Mouse (Mus musculus) forebrain, embryonic 13.5 days (tissue): ENCODE measurements around the gene Thada. TPM values are rescaled to one million over a fixed set of nuclear protein-coding genes. Genes with fewer than 3 reads are reported as not detected.

Source experiments
- ATAC-seq: fragments of 200-750 bp; cut with Nextera tagmentation; 2 replicates; pipeline ENCODE4 v1.8.0; 2017
- H3K27ac ChIP-seq: fragments of 300-500 bp; sonication (generic); 2 replicates; pipeline ENCODE4 v1.5.1; 2015; ENCODE audit warnings: inconsistent platforms, mild to moderate bottlenecking, moderate library complexity
- H3K27me3 ChIP-seq: fragments of 300-500 bp; sonication (generic); 2 replicates; pipeline ENCODE4 v1.6.1; 2015; ENCODE audit warnings: mild to moderate bottlenecking, inconsistent platforms
- H3K36me3 ChIP-seq: fragments of 300-500 bp; sonication (generic); 2 replicates; pipeline ENCODE4 v1.6.1; 2015; ENCODE audit warnings: mild to moderate bottlenecking, inconsistent platforms; ENCODE audit not compliant: poor library complexity, severe bottlenecking
- H3K4me1 ChIP-seq: fragments of 300-500 bp; sonication (generic); 2 replicates; pipeline ENCODE4 v1.6.1; 2015; ENCODE audit warnings: inconsistent platforms
- H3K4me2 ChIP-seq: fragments of 300-500 bp; sonication (generic); 2 replicates; pipeline ENCODE4 v1.6.1; 2015; ENCODE audit warnings: inconsistent platforms, mild to moderate bottlenecking, moderate library complexity
- H3K4me3 ChIP-seq: fragments of 300-500 bp; sonication (generic); 2 replicates; pipeline ENCODE4 v1.5.1; 2015; ENCODE audit warnings: mild to moderate bottlenecking, inconsistent platforms
- H3K9ac ChIP-seq: fragments of 300-500 bp; sonication (generic); 2 replicates; pipeline ENCODE4 v1.6.1; 2015; ENCODE audit warnings: mild to moderate bottlenecking, inconsistent platforms
- H3K9me3 ChIP-seq: fragments of 300-500 bp; sonication (generic); replicated peaks from 2 replicates; pipeline ENCODE4 v1.6.1; 2016; ENCODE audit warnings: inconsistent platforms
- WGBS: fragments of 180-500 bp; shearing (Covaris S2); methylation state at CpG from one replicate; pipeline ENCODE4 v1.1.7; 2015; 5-methylcytosine and 5-hydroxymethylcytosine counted together
- polyA plus RNA-seq: library from polyadenylated mRNA; unstranded; fragments of >200 nt; fragmentation: Nextera tagmentation; extraction: Ambion mirVana; gene quantifications from 2 replicates; pipeline ENCODE4 v1.2.1, GENCODE M21; 2015

Thada gene
- polyA plus RNA-seq, 1 experiment from 2014 or later = 6.9 TPM

DNA sequence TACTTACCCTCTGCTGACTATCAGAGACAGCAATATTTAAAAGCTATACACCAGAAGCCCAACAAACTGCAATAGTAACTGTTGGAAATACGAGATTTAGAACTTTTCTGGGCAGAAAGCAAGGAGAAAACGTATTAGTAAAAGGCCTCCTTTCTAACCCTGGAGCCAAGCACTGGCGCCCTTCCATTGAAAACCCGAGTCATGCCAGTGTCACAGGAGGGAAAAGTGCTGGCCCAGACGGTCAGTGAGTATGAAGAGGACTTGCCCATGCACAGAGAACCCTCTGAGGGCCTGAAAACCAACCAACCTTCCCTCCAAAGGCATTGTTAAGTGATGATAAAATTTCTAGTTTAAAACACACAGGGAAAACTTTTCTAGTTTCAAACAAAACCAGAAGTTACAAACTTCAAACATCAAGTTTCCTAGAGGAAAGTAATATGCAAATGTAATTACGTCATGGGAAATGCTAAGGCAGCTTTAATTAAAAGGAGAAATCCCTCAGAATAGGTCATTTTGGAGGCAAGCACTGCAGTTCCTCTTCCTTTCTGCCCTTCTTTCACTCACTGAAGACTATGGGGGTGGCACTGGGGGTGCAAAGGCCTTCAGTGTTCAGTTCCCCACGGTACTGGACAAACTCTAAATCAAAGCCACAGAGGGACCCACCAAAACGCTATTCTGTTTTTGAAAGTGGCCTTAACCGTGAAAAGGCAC lies 100.8 kb downstream of the Thada start:
- 42% methylated on average over 9 of the region's 9 CpGs for WGBS
- H3K4me1 ChIP-seq = peaks cover 59% of the 10 kb centered on the region
- no peaks in the 10 kb centered on the region for H3K36me3 ChIP-seq
- no peak overlapping the region for H3K4me3 ChIP-seq
- H3K9ac ChIP-seq = peak overlapping the region; percentile 14; the same call in 1 of the 2 replicates
- no peaks in the 10 kb centered on the region for H3K27me3 ChIP-seq
- peak overlapping the region; percentile 63 for H3K27ac ChIP-seq
- H3K9me3 ChIP-seq = no peaks in the 10 kb centered on the region
- ATAC-seq = peak; percentile 46; the same call in 1 of the 2 replicates
- peak overlapping the region; percentile 11; the same call in 1 of the 2 replicates for H3K4me2 ChIP-seq

DNA sequence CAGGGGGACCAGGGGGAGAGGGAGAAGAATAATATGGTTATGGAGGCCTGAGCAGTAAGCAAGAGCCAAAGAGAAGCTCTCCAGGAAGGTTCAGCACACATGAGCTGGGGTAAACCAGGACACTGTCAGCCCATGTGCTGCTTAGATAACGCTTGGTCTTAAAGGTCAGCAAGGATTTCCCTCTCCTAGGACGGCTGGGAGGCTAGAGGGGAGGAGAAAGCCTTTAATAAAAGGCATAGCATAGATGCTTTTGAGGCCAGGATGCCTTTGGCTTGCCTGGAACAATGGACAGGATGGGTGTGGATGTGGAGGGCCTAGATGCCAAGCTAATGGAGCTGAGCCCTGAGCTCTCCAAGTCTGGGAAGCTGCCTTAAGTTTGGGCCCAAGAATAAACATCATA lies 102.6 kb downstream of the Thada start:
- Histone ChIP-seq H3K27me3 (no peaks in the 10 kb centered on the region), H3K4me3 (no peak overlapping the region), H3K9me3 (no peaks in the 10 kb centered on the region), H3K27ac (peak overlapping the region; percentile 40; the same call in 1 of the 2 replicates), H3K36me3 (no peaks in the 10 kb centered on the region), H3K4me1 (peaks cover 56% of the 10 kb centered on the region), H3K4me2 (no peak overlapping the region), H3K9ac (no peak overlapping the region)
- WGBS = 32% methylated on average over 2 of the region's 2 CpGs
- ATAC-seq = no peak

GRCm38 (mm10) chr17:84362581-84363286 lies 103.3 kb downstream of the Thada start:
- H3K9me3 ChIP-seq = no peaks in the 10 kb centered on the region
- H3K27ac ChIP-seq = peak overlapping the region; percentile 40; the same call in 1 of the 2 replicates
- peak; percentile 17; the same call in 1 of the 2 replicates for ATAC-seq
- no peak overlapping the region for H3K4me2 ChIP-seq
- H3K4me1 ChIP-seq = peaks cover 49% of the 10 kb centered on the region
- H3K4me3 ChIP-seq = no peak overlapping the region
- no peak overlapping the region for H3K9ac ChIP-seq
- H3K27me3 ChIP-seq = no peaks in the 10 kb centered on the region
- H3K36me3 ChIP-seq = no peaks in the 10 kb centered on the region
- 66% methylated on average over 13 of the region's 13 CpGs for WGBS

DNA sequence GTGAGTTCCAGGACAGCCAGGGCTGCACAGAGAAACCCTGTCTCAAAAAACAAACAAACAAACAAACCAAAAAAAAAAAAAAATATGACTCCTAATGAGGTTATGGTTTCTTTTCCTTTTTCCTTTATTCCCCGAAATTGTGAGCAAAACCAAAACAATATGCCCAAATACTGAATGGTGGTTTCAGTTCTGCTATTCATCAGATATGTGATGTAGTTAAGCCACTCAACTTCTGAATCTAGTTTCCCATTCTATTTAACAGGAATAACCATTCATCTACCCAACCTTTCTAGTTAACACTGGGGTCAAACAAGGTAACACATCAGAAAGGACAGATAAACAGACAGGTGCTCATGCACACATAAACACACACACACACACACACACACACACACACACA lies 105.0 kb downstream of the Thada start:
- H3K27me3 ChIP-seq = no peaks in the 10 kb centered on the region
- peaks cover 39% of the 10 kb centered on the region for H3K4me1 ChIP-seq
- no peak overlapping the region for H3K9ac ChIP-seq
- no peak overlapping the region for H3K4me2 ChIP-seq
- no peak overlapping the region for H3K4me3 ChIP-seq
- no peak for ATAC-seq
- H3K27ac ChIP-seq = no peak overlapping the region
- H3K9me3 ChIP-seq = no peaks in the 10 kb centered on the region
- H3K36me3 ChIP-seq = no peaks in the 10 kb centered on the region
- WGBS = 100% methylated on average over 1 of the region's 1 CpGs

- peaks cover 27% of the 10 kb centered on the region for H3K4me1 ChIP-seq
- H3K36me3 ChIP-seq = no peaks in the 10 kb centered on the region
- no peak for ATAC-seq
- H3K27me3 ChIP-seq = no peaks in the 10 kb centered on the region
- no peak overlapping the region for H3K9ac ChIP-seq
- no peak overlapping the region for H3K4me3 ChIP-seq
- WGBS = 89% methylated on average over 7 of the region's 7 CpGs
- no peaks in the 10 kb centered on the region for H3K9me3 ChIP-seq
- H3K4me2 ChIP-seq = no peak overlapping the region
- no peak overlapping the region for H3K27ac ChIP-seq
Measured at GRCm38 (mm10) chr17:84359810-84360209, 106.2 kb downstream of the Thada start.

GRCm38 (mm10) chr17:84358951-84359644 lies 106.9 kb downstream of the Thada start:
- Histone ChIP-seq H3K4me1 (peaks cover 20% of the 10 kb centered on the region), H3K27ac (no peak overlapping the region), H3K9ac (no peak overlapping the region), H3K27me3 (no peaks in the 10 kb centered on the region), H3K9me3 (no peaks in the 10 kb centered on the region), H3K4me2 (no peak overlapping the region), H3K4me3 (no peak overlapping the region), H3K36me3 (no peaks in the 10 kb centered on the region)
- WGBS = 94% methylated on average over 10 of the region's 10 CpGs
- no peak for ATAC-seq

GRCm38 (mm10) chr17:84357776-84358175 lies 108.2 kb downstream of the Thada start:
- 92% methylated on average over 8 of the region's 8 CpGs for WGBS
- H3K27ac ChIP-seq = no peak overlapping the region
- H3K27me3 ChIP-seq = no peaks in the 10 kb centered on the region
- no peaks in the 10 kb centered on the region for H3K36me3 ChIP-seq
- no peak overlapping the region for H3K9ac ChIP-seq
- ATAC-seq = no peak
- H3K4me2 ChIP-seq = no peak overlapping the region
- H3K9me3 ChIP-seq = no peaks in the 10 kb centered on the region
- peaks cover 10% of the 10 kb centered on the region for H3K4me1 ChIP-seq
- no peak overlapping the region for H3K4me3 ChIP-seq

DNA sequence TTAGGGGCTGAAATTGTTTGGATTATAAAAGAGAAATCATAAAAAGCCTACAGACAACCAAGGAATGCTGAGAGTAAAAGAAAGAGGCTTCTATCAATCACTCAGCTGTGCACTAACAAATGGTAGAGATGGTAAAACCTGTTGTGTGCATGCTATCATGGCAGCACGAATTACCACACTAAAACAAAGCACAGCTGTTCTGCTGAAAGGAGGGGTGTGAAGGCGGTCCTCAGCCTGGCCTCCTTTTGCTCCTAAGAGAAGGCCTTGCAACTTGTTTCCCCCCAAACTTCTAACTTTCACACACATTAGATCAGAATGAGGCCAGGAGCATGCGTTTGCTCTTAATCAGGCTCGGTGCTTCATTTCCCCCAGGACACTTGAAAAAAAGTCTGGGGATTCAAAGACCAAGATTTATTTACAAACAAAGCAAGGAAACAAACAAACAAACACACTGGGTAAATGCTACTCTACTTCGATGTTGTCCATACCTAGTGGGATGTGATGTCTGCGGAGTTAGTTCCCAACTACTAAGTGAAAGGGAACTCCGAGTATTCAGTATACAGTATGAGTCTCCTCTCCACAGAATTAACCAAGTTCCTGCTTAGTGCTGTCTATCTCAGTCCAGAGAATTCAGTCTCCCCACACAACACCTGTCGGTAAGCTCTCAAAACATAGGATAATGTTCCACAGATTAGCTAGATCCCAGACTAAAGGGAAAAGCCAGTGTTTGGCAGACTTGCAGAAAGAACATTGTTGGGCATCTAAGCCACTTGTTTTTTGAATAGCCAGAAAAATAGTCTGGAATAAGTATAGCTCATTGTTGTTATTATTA lies 109.7 kb downstream of the Thada start:
- WGBS = 84% methylated on average over 8 of the region's 8 CpGs
- no peaks in the 10 kb centered on the region for H3K27me3 ChIP-seq
- H3K36me3 ChIP-seq = no peaks in the 10 kb centered on the region
- no peak overlapping the region for H3K9ac ChIP-seq
- no peak overlapping the region for H3K4me3 ChIP-seq
- H3K27ac ChIP-seq = no peak overlapping the region
- ATAC-seq = no peak
- no peak overlapping the region for H3K4me2 ChIP-seq
- peaks cover 9% of the 10 kb centered on the region for H3K4me1 ChIP-seq
- no peaks in the 10 kb centered on the region for H3K9me3 ChIP-seq

GRCm38 (mm10) chr17:84355006-84355405 lies 111.0 kb downstream of the Thada start:
- Histone ChIP-seq H3K4me2 (no peak overlapping the region), H3K9me3 (no peaks in the 10 kb centered on the region), H3K9ac (no peak overlapping the region), H3K4me3 (no peak overlapping the region), H3K27me3 (no peaks in the 10 kb centered on the region), H3K36me3 (no peaks in the 10 kb centered on the region), H3K4me1 (peaks cover 18% of the 10 kb centered on the region), H3K27ac (no peak overlapping the region)
- 88% methylated on average over 3 of the region's 3 CpGs for WGBS
- ATAC-seq = no peak

DNA sequence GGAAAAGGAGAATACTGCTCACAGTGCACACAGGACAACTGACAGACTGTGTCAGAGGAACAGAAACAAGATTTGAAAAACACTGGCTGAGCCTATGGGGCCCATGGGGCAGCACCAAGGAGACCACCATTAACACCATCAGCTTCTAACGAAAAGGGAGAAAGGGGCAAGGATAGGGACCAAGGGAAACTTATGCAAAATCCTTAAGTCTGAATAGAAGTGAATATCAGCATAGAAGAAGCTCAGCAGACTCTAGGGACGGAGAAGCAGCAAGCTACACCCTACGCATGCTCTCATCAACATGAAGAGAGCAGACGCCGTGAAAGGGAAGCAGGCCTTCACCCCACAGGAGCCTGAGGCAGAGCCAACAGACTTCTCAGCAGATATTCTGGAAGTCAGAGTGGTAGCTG lies 112.1 kb downstream of the Thada start:
- Histone ChIP-seq H3K4me1 (peaks cover 18% of the 10 kb centered on the region), H3K9ac (no peak overlapping the region), H3K4me2 (no peak overlapping the region), H3K9me3 (no peaks in the 10 kb centered on the region), H3K36me3 (0 out of 2 replicates have a peak, but pooled peaks cover 7% of the 10 kb centered on the region), H3K4me3 (no peak overlapping the region), H3K27ac (no peak overlapping the region), H3K27me3 (no peaks in the 10 kb centered on the region)
- 79% methylated on average over 5 of the region's 5 CpGs for WGBS
- ATAC-seq = no peak

- 89% methylated on average over 3 of the region's 3 CpGs for WGBS
- Histone ChIP-seq H3K9ac (no peak overlapping the region), H3K36me3 (0 out of 2 replicates have a peak, but pooled peaks cover 7% of the 10 kb centered on the region), H3K9me3 (no peaks in the 10 kb centered on the region), H3K4me3 (no peak overlapping the region), H3K27ac (no peak overlapping the region), H3K27me3 (no peaks in the 10 kb centered on the region), H3K4me2 (no peak overlapping the region), H3K4me1 (peaks cover 18% of the 10 kb centered on the region)
- ATAC-seq = no peak
Measured at GRCm38 (mm10) chr17:84353224-84353901, 112.6 kb downstream of the Thada start.
